Mouse (Mus musculus): ENCODE data around the gene Gpr107.

Gene Gpr107

GRCm38 (mm10) chr2:31200051-31200450, 47.9 kb downstream of the Gpr107 start:
- no peak for DNase-seq (ENCODE audit: low spot score in 2 of 2)

- DNase-seq (ENCODE audit: low spot score in 2 of 2): no peak
Observed at GRCm38 (mm10) chr2:31201851-31202250, 49.7 kb downstream of the Gpr107 start.

- no peak for DNase-seq (ENCODE audit: low spot score in 2 of 2)
Observed at GRCm38 (mm10) chr2:31202357-31202756, 50.2 kb downstream of the Gpr107 start.

GRCm38 (mm10) chr2:31202956-31203355, 50.8 kb downstream of the Gpr107 start:
- DNase-seq (ENCODE audit: low spot score in 2 of 2): no peak

- no peak for DNase-seq (ENCODE audit: low spot score in 2 of 2)
Observed at GRCm38 (mm10) chr2:31204677-31205076, 52.6 kb downstream of the Gpr107 start.

GRCm38 (mm10) chr2:31206211-31206610, 54.1 kb downstream of the Gpr107 start:
- no peak for DNase-seq (ENCODE audit: low spot score in 2 of 2)

GRCm38 (mm10) chr2:31206882-31207281, 54.8 kb downstream of the Gpr107 start:
- DNase-seq (ENCODE audit: low spot score in 2 of 2): no peak

- no peak for DNase-seq (ENCODE audit: low spot score in 2 of 2)
Observed at GRCm38 (mm10) chr2:31208544-31209142, 56.5 kb downstream of the Gpr107 start.

GRCm38 (mm10) chr2:31209525-31209924, 57.4 kb downstream of the Gpr107 start:
- no peak for DNase-seq (ENCODE audit: low spot score in 2 of 2)

- no peak for DNase-seq (ENCODE audit: low spot score in 2 of 2)
Observed at GRCm38 (mm10) chr2:31210144-31210847, 58.2 kb downstream of the Gpr107 start.

- DNase-seq (ENCODE audit: low spot score in 2 of 2): no peak
Observed at GRCm38 (mm10) chr2:31211204-31211603, 59.1 kb downstream of the Gpr107 start.

GRCm38 (mm10) chr2:31214211-31214796, 62.2 kb downstream of the Gpr107 start:
- DNase-seq (ENCODE audit: low spot score in 2 of 2): no peak

- DNase-seq (ENCODE audit: low spot score in 2 of 2): no peak
Observed at GRCm38 (mm10) chr2:31218611-31219010, 66.5 kb downstream of the Gpr107 start.

- DNase-seq (ENCODE audit: low spot score in 2 of 2): no peak
Observed at GRCm38 (mm10) chr2:31219470-31219869, 67.4 kb downstream of the Gpr107 start.

- DNase-seq (ENCODE audit: low spot score in 2 of 2): no peak
Observed at GRCm38 (mm10) chr2:31220844-31221243, 68.7 kb downstream of the Gpr107 start.

GRCm38 (mm10) chr2:31221582-31221981, 69.5 kb downstream of the Gpr107 start:
- DNase-seq (ENCODE audit: low spot score in 2 of 2): no peak

- DNase-seq (ENCODE audit: low spot score in 2 of 2): no peak
Observed at GRCm38 (mm10) chr2:31228768-31229311, 76.7 kb downstream of the Gpr107 start.

- DNase-seq (ENCODE audit: low spot score in 2 of 2): peak in 1 of 2 experiments; percentile 31
Observed at GRCm38 (mm10) chr2:31239203-31239696, 87.1 kb downstream of the Gpr107 start.

- DNase-seq (ENCODE audit: low spot score in 2 of 2): no peak
Observed at GRCm38 (mm10) chr2:31239833-31240232, 87.7 kb downstream of the Gpr107 start.

- no peak for DNase-seq (ENCODE audit: low spot score in 2 of 2)
Observed at GRCm38 (mm10) chr2:31241639-31242038, 89.5 kb downstream of the Gpr107 start.

GRCm38 (mm10) chr2:31244216-31244615, 92.1 kb downstream of the Gpr107 start:
- no peak for DNase-seq (ENCODE audit: low spot score in 2 of 2)

GRCm38 (mm10) chr2:31245051-31245450, 92.9 kb downstream of the Gpr107 start:
- DNase-seq (ENCODE audit: low spot score in 2 of 2): no peak

Data from spleen, postnatal 14 days (tissue).